In genomic region chr10:14037977-14038489, GRCm38 (mm10) we compare ENCODE assay signal across 23 mouse cellular contexts.
"Had no signal": no experiment of that assay in that cellular context is flagged by ENCODE, and none has a peak within 500 bp of the region (broad histone marks: within the 10 kb centered on the region; RNA-seq: fewer than 3 reads in every experiment).

No protein-coding gene starts in this region.

- H3K27me3 ChIP-seq: heart, embryonic 12.5 days; hindbrain, embryonic 12.5 days; intestine, embryonic 15.5 days; limb, embryonic 15.5 days; liver, embryonic 12.5 days had no signal

- H3K9ac ChIP-seq: heart, embryonic 12.5 days; hindbrain, embryonic 12.5 days; hindbrain, embryonic 14.5 days; intestine, embryonic 15.5 days; limb, embryonic 13.5 days; limb, embryonic 15.5 days; liver, embryonic 12.5 days had no signal

- H3K4me2 ChIP-seq: heart, embryonic 12.5 days; hindbrain, embryonic 12.5 days; hindbrain, embryonic 14.5 days; intestine, embryonic 15.5 days; limb, embryonic 13.5 days; limb, embryonic 15.5 days; liver, embryonic 12.5 days had no signal

- H3K36me3 ChIP-seq: heart, embryonic 12.5 days; hindbrain, embryonic 10.5 days; hindbrain, embryonic 12.5 days; intestine, embryonic 15.5 days; limb, embryonic 13.5 days; limb, embryonic 15.5 days; liver, embryonic 12.5 days had no signal

- H3K9me3 ChIP-seq: heart, embryonic 12.5 days; hindbrain, embryonic 10.5 days; hindbrain, embryonic 12.5 days; intestine, embryonic 15.5 days; limb, embryonic 13.5 days; limb, embryonic 15.5 days; liver, embryonic 12.5 days had no signal

- DNase-seq: gastrocnemius, postnatal 25 days; heart, adult 2 months; heart, postnatal 10 days; heart, postnatal 4 days; kidney, adult 18-20 months; kidney, adult 8-10 months; kidney, postnatal 10 days; kidney, postnatal 25 days; kidney, postnatal 4 days; left cerebral cortex, postnatal 4 days had no signal

- H3K4me1 ChIP-seq: hindbrain, embryonic 12.5 days; intestine, embryonic 15.5 days; liver, embryonic 12.5 days had no signal

- H3K27ac ChIP-seq: heart, adult 2 months; hindbrain, embryonic 10.5 days; hindbrain, embryonic 12.5 days; hindbrain, embryonic 14.5 days; intestine, embryonic 15.5 days; layer of hippocampus, adult 2 months; left cerebral cortex, adult 2 months; limb, embryonic 13.5 days; limb, embryonic 15.5 days; liver, embryonic 12.5 days had no signal

- H3K4me3 ChIP-seq: heart, adult 2 months; heart, embryonic 12.5 days; hindbrain, embryonic 10.5 days; hindbrain, embryonic 12.5 days; intestine, embryonic 15.5 days; layer of hippocampus, adult 2 months; left cerebral cortex, adult 2 months; limb, embryonic 13.5 days; limb, embryonic 15.5 days; liver, embryonic 12.5 days had no signal

- ATAC-seq: hindbrain, embryonic 16.5 days; inflammation-experienced regulatory T-cells, adult 6 months; intestine, embryonic 15.5 days; intestine, postnatal 0 days; liver, embryonic 12.5 days had no signal
